Mouse (Mus musculus) liver, embryonic 15.5 days (tissue): ENCODE measurements around the gene Dnah1. TPM values are rescaled to one million over a fixed set of nuclear protein-coding genes. Genes with fewer than 3 reads are reported as not detected.

ENCODE experiments used
- ATAC-seq: fragments of 200-750 bp; cut with Nextera tagmentation; 2 replicates; pipeline ENCODE4 v1.8.0; 2017; ENCODE audit warnings: moderate number of reproducible peaks, mild to moderate bottlenecking, moderate library complexity; ENCODE audit not compliant: insufficient read depth
- H3K27ac ChIP-seq: fragments of 300-500 bp; sonication (generic); replicated peaks from 2 replicates; pipeline ENCODE4 v1.5.1; 2015; ENCODE audit warnings: mild to moderate bottlenecking, inconsistent platforms
- H3K27me3 ChIP-seq: fragments of 300-500 bp; sonication (generic); 2 replicates; pipeline ENCODE4 v1.6.1; 2015; ENCODE audit warnings: mild to moderate bottlenecking, inconsistent platforms
- H3K36me3 ChIP-seq: fragments of 300-500 bp; sonication (generic); replicated peaks from 2 replicates; pipeline ENCODE4 v1.6.1; 2015; ENCODE audit warnings: moderate library complexity, mild to moderate bottlenecking, inconsistent platforms
- H3K4me1 ChIP-seq: fragments of 300-500 bp; sonication (generic); replicated peaks from 2 replicates; pipeline ENCODE4 v1.6.1; 2015; ENCODE audit warnings: inconsistent platforms
- H3K4me2 ChIP-seq: fragments of 300-500 bp; sonication (generic); 2 replicates; pipeline ENCODE4 v1.6.1; 2015; ENCODE audit warnings: moderate library complexity, mild to moderate bottlenecking, inconsistent platforms
- H3K4me3 ChIP-seq: fragments of 300-500 bp; sonication (generic); replicated peaks from 2 replicates; pipeline ENCODE4 v1.5.1; 2015; ENCODE audit warnings: mild to moderate bottlenecking, inconsistent platforms
- H3K9ac ChIP-seq: fragments of 300-500 bp; sonication (generic); 2 replicates; pipeline ENCODE4 v1.6.1; 2015; ENCODE audit warnings: moderate library complexity, mild to moderate bottlenecking, inconsistent platforms
- H3K9me3 ChIP-seq: fragments of 300-500 bp; sonication (generic); replicated peaks from 2 replicates; pipeline ENCODE4 v1.6.1; 2016; ENCODE audit warnings: inconsistent platforms
- WGBS: fragments of 180-500 bp; shearing (Covaris S2); methylation state at CpG from one replicate; pipeline ENCODE4 v1.1.7; 2015; ENCODE audit warnings: mixed read lengths; ENCODE audit not compliant: insufficient replicate concordance; 5-methylcytosine and 5-hydroxymethylcytosine counted together
- polyA plus RNA-seq: library from polyadenylated mRNA; unstranded; fragments of >200 nt; fragmentation: Nextera tagmentation; extraction: Ambion mirVana; gene quantifications from 2 replicates; pipeline ENCODE4 v1.2.1, GENCODE M21; 2015

Dnah1 gene
- polyA plus RNA-seq, result 0.09 and 0.14 TPM in 2 replicates

DNA sequence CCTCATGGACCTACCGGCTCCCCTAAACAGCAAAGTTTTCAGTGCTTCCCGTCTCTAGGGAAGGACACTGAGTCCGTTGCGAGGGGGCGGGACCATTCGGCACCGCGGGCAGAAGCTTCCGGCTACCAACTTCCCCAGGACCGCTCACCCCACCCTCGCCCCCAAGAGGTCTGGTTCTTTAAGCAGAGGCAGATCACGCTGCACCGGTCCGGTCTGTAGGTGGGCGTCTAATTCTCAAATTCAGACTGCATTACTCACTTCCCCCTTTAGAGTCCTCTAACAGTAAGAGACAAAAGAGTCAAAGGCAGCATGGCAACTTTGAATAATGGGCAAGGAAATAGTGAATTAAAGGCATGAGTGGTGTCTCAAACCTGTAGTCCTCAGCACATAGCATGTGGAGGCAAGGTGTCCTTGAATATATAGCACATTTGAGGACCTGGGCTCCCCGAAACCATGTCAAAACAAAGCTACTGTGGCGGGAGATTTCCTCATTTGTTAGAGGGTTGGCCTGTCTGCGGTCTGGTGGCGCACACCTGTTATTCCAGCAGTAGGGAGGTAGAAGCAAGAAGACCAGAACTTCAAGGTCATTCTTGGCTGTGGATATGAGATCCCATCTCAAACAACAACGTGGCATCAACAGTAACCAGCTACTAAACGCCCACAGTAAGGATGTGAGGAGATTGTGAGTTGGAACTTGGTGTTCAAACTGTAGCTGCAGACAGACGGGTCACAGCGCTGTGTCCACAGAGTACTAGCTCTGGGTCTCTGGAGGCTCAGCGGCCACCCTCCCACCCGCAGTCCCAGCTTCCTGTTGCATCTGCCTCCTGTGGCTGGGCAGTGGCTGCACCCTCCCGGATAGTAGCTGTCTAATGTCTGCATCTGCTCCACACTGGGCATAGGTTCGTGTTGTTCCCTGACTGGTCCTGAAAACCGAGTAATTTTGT is at the start of gene Dnah1:
Dnah1 (minus strand) TSS at position 48 of the 944 bp plus-strand sequence.
- Histone ChIP-seq H3K27ac (peak within 1 kb of the TSS; percentile 58), H3K4me2 (peak within 1 kb of the TSS; percentile 77), H3K9ac (peak within 1 kb of the TSS; percentile 42), H3K4me3 (peak within 1 kb of the TSS; percentile 50), H3K27me3 (no peaks in the 10 kb centered on the region), H3K36me3 (no peaks in the 10 kb centered on the region), H3K9me3 (no peaks in the 10 kb centered on the region), H3K4me1 (peaks cover 17% of the 10 kb centered on the region)
- peak; percentile 53 for ATAC-seq
- 10% methylated on average over 28 of the region's 28 CpGs for WGBS

DNA sequence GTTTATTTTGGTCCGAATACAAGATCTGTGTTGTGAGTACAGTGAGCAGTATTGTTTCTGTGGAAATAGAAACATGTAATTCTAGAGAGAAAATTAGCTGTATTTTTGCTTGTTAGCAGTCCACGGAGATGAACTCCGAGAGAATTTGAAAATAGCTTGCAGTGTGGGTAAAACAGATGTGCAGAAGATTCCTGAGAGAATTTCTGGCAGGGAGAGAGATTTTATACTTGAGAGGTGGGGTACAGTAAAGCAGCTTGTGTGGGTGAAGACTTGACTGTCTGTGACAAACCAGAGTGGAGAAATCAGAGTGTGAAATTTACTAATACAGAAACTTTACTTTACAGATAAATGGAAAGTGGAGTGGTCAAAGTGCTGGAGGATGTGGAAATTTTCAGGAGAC is 45.7 kb upstream of the Dnah1 start:
- Histone ChIP-seq H3K4me3 (no peak overlapping the region), H3K4me1 (0 out of 2 replicates have a peak, but pooled peaks cover 4% of the 10 kb centered on the region), H3K9me3 (no peaks in the 10 kb centered on the region), H3K27me3 (no peaks in the 10 kb centered on the region), H3K27ac (no peak overlapping the region), H3K36me3 (peaks cover 83% of the 10 kb centered on the region), H3K9ac (no peak overlapping the region), H3K4me2 (no peak overlapping the region)
- no peak for ATAC-seq
- 78% methylated on average over 3 of the region's 3 CpGs for WGBS

DNA sequence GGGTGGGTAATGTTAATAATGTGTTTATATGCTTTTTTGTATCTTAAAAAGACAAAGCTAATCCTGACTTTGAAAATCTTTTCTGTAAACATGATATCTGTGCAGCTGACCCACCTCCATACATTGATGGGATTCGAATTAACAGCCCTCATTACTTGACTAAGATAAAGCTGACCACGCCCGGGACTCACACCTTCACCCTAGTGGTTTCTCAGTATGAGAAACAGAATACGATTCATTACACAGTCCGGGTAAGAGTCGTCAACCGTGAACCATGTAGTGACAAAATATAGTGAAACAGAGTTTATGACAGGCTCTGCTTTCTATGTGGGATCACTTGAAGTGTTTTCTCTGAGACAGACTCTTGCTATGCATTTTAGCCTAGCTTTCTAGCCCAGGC is 44.3 kb upstream of the Dnah1 start:
- WGBS, result 58% methylated on average over 7 of the region's 7 CpGs
- H3K4me3 ChIP-seq, result no peak overlapping the region
- peaks cover 83% of the 10 kb centered on the region for H3K36me3 ChIP-seq
- no peaks in the 10 kb centered on the region for H3K9me3 ChIP-seq
- ATAC-seq, result no peak
- H3K4me1 ChIP-seq, result 0 out of 2 replicates have a peak, but pooled peaks cover 4% of the 10 kb centered on the region
- no peak overlapping the region for H3K27ac ChIP-seq
- no peak overlapping the region for H3K4me2 ChIP-seq
- H3K27me3 ChIP-seq, result no peaks in the 10 kb centered on the region
- H3K9ac ChIP-seq, result no peak overlapping the region

DNA sequence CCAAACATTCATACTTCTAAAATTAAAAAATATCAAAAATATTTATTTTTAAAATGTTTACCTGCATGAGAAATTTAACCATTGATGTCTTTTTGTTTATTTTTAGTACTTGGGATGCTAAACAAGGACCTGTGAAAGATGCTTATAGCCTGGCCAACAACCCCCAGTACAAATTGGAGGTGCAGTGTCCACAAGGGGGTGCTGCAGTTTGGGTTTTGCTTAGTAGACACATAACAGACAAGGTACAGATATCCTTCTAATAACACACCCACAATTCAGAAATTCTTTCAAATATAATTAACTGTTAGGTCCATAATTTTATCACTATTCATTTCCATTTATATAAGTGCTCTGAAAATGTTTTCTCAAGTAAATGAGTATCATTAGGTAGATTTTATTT is 41.7 kb upstream of the Dnah1 start:
- ATAC-seq, result no peak
- H3K4me1 ChIP-seq, result 0 out of 2 replicates have a peak, but pooled peaks cover 4% of the 10 kb centered on the region

DNA sequence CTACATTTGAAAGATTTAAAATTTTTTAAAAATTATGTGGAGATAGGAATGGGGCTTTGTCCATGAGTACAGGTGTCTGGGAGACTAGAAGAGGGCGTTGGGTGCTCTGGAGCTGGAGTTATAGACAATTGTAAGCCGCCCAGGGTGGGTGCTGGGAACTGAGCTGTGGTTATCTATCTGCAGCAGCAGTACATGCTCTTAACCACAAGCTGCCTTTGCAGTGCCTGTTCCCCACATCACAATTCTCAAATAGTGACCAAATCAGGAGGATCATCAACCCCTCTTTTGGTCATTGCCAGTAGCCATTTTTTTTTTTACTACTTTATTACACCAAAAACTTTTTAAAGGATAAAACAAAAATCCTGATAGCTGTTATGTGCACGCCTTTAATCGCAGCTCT is 40.9 kb upstream of the Dnah1 start:
- Histone ChIP-seq H3K9me3 (no peaks in the 10 kb centered on the region), H3K4me3 (no peak overlapping the region), H3K4me1 (0 out of 2 replicates have a peak, but pooled peaks cover 4% of the 10 kb centered on the region), H3K27me3 (no peaks in the 10 kb centered on the region), H3K4me2 (no peak overlapping the region), H3K27ac (no peak overlapping the region), H3K9ac (no peak overlapping the region), H3K36me3 (peaks cover 73% of the 10 kb centered on the region)
- ATAC-seq, result peak; percentile 52
- WGBS, result 50% methylated on average over 4 of the region's 4 CpGs

More for the DNA sequence above, 41.7 kb upstream of the Dnah1 start:
- Histone ChIP-seq H3K36me3 (peaks cover 75% of the 10 kb centered on the region), H3K4me3 (no peak overlapping the region), H3K9ac (no peak overlapping the region), H3K9me3 (no peaks in the 10 kb centered on the region), H3K4me2 (no peak overlapping the region), H3K27ac (no peak overlapping the region), H3K27me3 (no peaks in the 10 kb centered on the region)

DNA sequence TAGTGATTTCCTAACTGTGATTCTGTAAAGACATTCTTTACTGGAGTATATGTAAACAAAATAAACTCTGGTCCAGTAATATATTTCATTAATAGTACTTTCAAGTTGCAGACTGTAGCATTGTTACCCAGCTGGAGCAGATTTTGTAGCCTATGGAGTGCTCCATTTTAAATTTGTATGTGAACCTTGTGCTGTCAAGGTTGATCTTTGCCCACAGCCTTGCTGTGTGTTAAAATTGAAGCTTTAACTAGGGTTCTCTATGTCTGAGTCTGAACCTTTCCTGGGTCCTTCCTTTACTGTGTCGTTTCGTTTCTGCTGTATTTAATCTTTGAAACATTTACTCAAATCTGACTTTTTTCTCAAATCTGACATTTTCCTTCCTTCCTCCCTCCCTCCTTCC is 38.5 kb upstream of the Dnah1 start:
- Histone ChIP-seq H3K4me2 (no peak overlapping the region), H3K36me3 (peaks cover 62% of the 10 kb centered on the region), H3K4me3 (no peak overlapping the region), H3K9ac (no peak overlapping the region), H3K27ac (no peak overlapping the region), H3K9me3 (no peaks in the 10 kb centered on the region), H3K27me3 (no peaks in the 10 kb centered on the region), H3K4me1 (0 out of 2 replicates have a peak, but pooled peaks cover 4% of the 10 kb centered on the region)
- WGBS, result 72% methylated on average over 2 of the region's 2 CpGs
- no peak for ATAC-seq

DNA sequence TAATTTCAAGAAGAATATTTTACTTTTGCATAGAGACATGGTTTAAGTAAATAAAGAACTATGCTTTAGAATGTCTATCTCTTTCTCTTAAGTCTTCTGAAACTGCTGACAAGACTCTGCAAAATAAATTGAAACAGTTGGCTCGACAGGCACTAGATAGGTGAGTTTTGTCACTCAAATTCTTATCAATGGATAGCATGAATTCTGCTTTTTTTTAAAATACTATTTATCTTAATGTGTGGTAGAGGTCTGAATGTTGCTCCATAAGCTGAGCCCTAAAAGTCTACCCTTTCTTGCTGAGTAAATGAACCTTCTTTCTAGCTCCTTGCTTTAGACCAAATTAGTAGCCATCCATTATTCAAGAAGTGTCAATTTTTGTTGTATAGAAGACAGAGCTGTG is 21.7 kb upstream of the Dnah1 start:
- ATAC-seq, result peak; percentile 49; the same call in 1 of the 2 replicates

DNA sequence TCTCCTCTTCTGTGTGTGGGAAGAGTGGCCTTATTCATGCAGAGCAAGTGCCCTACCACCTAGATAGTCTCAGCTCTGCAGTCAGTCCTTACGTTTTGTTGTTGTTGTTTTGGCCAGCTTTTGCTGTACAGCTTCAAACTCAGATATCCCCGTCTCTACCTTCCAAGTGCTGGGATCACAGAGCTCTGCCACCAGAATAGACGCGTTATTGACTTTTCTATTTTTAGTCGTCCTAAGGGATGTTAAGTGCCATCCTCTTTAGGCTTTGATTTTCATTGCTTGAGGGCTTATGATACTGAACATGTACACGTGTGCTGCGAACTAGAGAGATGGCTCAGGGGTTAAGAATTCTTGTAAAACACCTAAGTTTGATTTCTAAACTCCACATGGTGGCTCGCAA is 19.5 kb upstream of the Dnah1 start:
- Histone ChIP-seq H3K4me2 (no peak overlapping the region), H3K36me3 (peaks cover 41% of the 10 kb centered on the region), H3K27me3 (no peaks in the 10 kb centered on the region), H3K4me3 (no peak overlapping the region), H3K27ac (no peak overlapping the region), H3K4me1 (peaks cover 9% of the 10 kb centered on the region), H3K9me3 (no peaks in the 10 kb centered on the region), H3K9ac (no peak overlapping the region)
- 78% methylated on average over 8 of the region's 8 CpGs for WGBS
- ATAC-seq, result no peak

More for the DNA sequence above, 21.7 kb upstream of the Dnah1 start:
- no peaks in the 10 kb centered on the region for H3K9me3 ChIP-seq
- H3K4me3 ChIP-seq, result no peak overlapping the region
- no peaks in the 10 kb centered on the region for H3K27me3 ChIP-seq
- H3K4me1 ChIP-seq, result peaks cover 3% of the 10 kb centered on the region
- H3K4me2 ChIP-seq, result no peak overlapping the region
- H3K27ac ChIP-seq, result no peak overlapping the region
- 18% methylated on average over 1 of the region's 1 CpGs for WGBS
- peaks cover 55% of the 10 kb centered on the region for H3K36me3 ChIP-seq
- no peak overlapping the region for H3K9ac ChIP-seq

DNA sequence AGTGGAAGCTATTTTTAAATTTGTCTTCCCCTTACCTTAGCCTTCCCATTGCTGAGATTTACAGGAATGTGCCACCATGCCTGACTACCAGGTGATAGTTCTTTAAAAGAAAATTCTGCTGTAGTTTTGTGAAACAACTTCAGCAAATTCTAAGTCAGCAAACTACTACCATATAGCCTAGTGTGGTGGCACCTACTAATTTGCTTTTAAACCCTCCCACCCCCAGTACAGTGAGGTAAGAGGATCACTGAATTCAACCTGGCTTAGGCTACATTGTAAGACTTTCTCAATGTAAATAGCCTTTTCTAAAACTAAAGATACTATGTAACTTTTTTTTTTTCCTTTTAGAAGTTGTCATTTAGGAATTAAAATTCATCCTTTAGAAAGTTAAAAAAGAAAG is 14.3 kb upstream of the Dnah1 start:
- Histone ChIP-seq H3K36me3 (peaks cover 12% of the 10 kb centered on the region), H3K27ac (no peak overlapping the region), H3K27me3 (no peaks in the 10 kb centered on the region), H3K4me1 (peaks cover 26% of the 10 kb centered on the region), H3K4me3 (peak overlapping the region; percentile 81), H3K9me3 (no peaks in the 10 kb centered on the region), H3K9ac (peak overlapping the region; percentile 25; the same call in 1 of the 2 replicates), H3K4me2 (peak overlapping the region; percentile 78)
- no peak for ATAC-seq

DNA sequence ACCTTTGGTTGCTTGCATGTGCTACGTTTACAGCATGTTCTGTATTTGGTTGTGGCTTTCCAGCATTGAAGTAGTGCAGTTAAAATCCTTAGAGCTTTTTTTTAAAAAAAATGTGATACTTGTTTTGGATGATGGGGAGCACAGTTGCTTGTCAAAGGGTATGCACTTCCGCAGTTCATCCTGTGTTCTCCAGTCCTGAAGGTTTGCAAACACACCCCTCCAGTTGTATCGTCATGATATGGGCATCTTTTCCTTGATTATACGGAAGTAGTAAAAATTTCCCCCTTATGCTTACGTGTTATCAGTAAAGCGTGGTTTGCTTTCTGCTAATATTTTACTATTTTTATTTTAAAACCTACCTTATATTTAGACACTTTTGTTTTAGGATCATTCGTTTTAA is 13.7 kb upstream of the Dnah1 start:
- peak overlapping the region; percentile 78 for H3K4me2 ChIP-seq
- H3K9ac ChIP-seq, result peak overlapping the region; percentile 88
- WGBS, result 10% methylated on average over 7 of the region's 7 CpGs
- H3K27ac ChIP-seq, result peak overlapping the region; percentile 93
- peaks cover 26% of the 10 kb centered on the region for H3K4me1 ChIP-seq
- ATAC-seq, result no peak
- no peaks in the 10 kb centered on the region for H3K27me3 ChIP-seq
- no peaks in the 10 kb centered on the region for H3K9me3 ChIP-seq
- peaks cover 12% of the 10 kb centered on the region for H3K36me3 ChIP-seq
- peak overlapping the region; percentile 81 for H3K4me3 ChIP-seq

DNA sequence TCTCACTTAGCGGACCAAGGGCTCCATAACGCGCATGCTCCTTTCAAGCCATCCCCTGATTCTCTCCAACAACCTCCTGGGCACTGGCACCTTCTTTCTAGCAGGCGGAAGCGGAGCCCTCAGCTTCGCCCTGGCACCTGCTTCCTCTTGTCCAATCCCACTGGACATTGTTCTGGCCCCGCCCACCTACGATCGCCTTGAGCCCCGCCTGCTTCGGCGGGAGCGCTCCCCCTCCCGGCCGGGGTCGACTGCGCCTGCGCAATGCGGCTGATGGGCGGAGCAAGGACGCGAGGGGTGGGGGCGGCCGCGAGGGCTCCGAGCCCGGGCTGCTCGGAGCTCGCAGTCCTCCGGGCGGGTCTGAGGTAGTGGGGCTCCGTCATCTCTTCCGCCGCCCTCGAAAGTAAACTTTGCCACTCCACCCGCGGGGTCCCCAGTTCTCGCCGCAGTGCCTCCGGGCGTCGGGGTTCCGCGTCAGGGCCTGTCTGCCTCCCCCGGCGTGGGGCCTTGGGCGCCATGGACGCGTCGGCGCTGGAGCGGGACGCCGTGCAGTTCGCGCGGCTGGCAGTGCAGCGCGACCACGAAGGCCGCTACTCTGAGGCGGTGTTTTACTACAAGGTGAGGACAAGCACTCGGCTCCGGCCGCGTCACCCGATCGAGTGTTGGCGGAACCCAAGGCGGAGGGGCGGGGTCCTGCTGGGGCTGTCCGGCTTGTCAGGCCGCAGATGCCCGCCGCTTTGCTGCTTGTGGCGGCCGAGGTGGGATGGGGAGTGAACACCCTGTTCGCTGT is 12.9 kb upstream of the Dnah1 start, which contains the start of gene Capn7:
Capn7 (plus strand) TSS at position 270 of the 787 bp plus-strand sequence.
- peaks cover 12% of the 10 kb centered on the region for H3K36me3 ChIP-seq
- peak within 1 kb of the TSS; percentile 78 for H3K4me2 ChIP-seq
- H3K4me1 ChIP-seq, result peaks cover 26% of the 10 kb centered on the region
- H3K4me3 ChIP-seq, result peak within 1 kb of the TSS; percentile 81
- WGBS, result under 1% methylated on average over 78 of the region's 78 CpGs
- no peaks in the 10 kb centered on the region for H3K27me3 ChIP-seq
- no peaks in the 10 kb centered on the region for H3K9me3 ChIP-seq
- ATAC-seq, result peak; percentile 97
- peak within 1 kb of the TSS; percentile 88 for H3K9ac ChIP-seq
- peak within 1 kb of the TSS; percentile 93 for H3K27ac ChIP-seq
